Mouse (Mus musculus) activated CD4-positive, CD25-positive, alpha-beta regulatory T cell, adult 4 months (primary cell): ENCODE data around the gene Gm10696. TPM values are rescaled to one million over a fixed set of nuclear protein-coding genes. Genes with fewer than 3 reads are reported as not detected.
"Not testable (repeated sequence)": the region's sequence is repeated elsewhere in the genome, so short reads cannot be mapped to it uniquely, and the experiment has no call there.

Experiments
- ATAC-seq: one replicate; pipeline ENCODE4 v1.8.0; 2017
- polyA plus RNA-seq, 2 experiments: library from polyadenylated mRNA; unstranded; fragments of 100-300 nt; shearing (Covaris generic); gene quantifications; one replicate each; pipeline ENCODE4 v1.2.1; 2017

Gm10696 gene
- not detected for polyA plus RNA-seq

- ATAC-seq = not testable (repeated sequence)
Observed at GRCm38 (mm10) chr3:94178093-94178492, at the start of gene Gm10696. TSS of gene Gm10696 (minus strand) at chr3:94178193.

- not testable (repeated sequence) for ATAC-seq
Observed at GRCm38 (mm10) chr3:94196414-94196813, 18.4 kb upstream of the Gm10696 start, which contains the start of gene Gm5286. TSS of gene Gm5286 (plus strand) at chr3:94196714.

- ATAC-seq = not testable (repeated sequence)
Observed at GRCm38 (mm10) chr3:94167351-94167750, 10.6 kb downstream of the Gm10696 start.

Other genes starting within 250 kb of the Gm10696 start
- not detected for gene Gm9117, start 234.7 kb downstream of the Gm10696 start, polyA plus RNA-seq
- not detected for gene Tdpoz5, start 216.9 kb downstream of the Gm10696 start, polyA plus RNA-seq
- not detected for gene Gm9125, start 123.3 kb downstream of the Gm10696 start, polyA plus RNA-seq
- not detected for gene Gm10697, start 105.5 kb downstream of the Gm10696 start, polyA plus RNA-seq
- not detected for gene Gm5286, start 18.5 kb upstream of the Gm10696 start, polyA plus RNA-seq
- not detected for gene Gm4778, start 85.8 kb upstream of the Gm10696 start, polyA plus RNA-seq
- gene Them4, start 131.9 kb upstream of the Gm10696 start, polyA plus RNA-seq = 1 to 10 TPM; 6.3 to 8.2 TPM
- gene Them5, start 163.9 kb upstream of the Gm10696 start, polyA plus RNA-seq = not detected
- gene C2cd4d, start 184.2 kb upstream of the Gm10696 start, polyA plus RNA-seq = not detected
- 1 to 10 TPM; 6.5 to 7.4 TPM for gene Rorc, start 194.6 kb upstream of the Gm10696 start, polyA plus RNA-seq
- 1 to 10 TPM in 1 of 2 experiments, under 1 TPM in 1; 0.29 to 1.4 TPM for gene Lingo4, start 220.3 kb upstream of the Gm10696 start, polyA plus RNA-seq
- gene Tdrkh, start 235.1 kb upstream of the Gm10696 start, polyA plus RNA-seq = 1 to 10 TPM; 4.9 to 6.1 TPM